In the genomic region with DNA sequence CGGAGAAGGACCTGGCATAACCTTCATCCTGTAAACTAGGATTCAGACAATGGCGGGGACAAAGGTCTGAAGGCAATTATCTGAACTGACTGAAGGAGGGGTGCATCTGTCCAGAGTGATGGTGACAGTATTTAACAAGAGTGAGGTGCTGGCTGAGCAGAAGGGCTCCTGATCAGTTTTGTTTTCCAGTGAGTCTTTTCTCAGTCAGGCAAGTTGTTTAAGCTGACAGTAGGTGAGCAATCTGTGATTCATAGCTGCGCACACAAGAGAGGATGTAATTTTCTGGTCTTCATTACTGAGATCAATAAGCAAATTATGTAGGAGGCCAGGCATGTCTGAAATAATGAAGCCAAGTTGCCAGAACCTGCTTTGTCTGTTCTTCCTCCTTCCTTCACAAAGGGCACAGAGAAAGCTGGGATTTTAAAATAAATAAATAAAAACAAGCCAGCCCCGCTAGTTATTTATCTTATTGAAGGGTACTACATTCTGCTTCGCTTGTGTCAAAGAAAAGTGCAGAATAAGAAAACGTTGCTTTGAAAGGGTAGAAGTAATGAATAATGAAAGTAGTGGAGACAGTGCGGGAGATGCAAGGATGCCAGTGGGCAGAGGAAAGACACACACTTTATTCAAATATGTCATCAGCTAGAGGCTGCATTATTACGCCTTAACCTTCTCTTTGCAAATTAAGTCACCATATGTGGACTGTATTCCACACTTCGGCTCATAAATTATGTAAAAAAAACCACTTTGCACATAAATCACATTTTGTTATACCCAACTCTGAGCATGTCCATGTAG, we compare ENCODE assay signal across 12 mouse cellular contexts.
A peak's percentile ranks its signal among the peaks of the same experiment; 100 is the strongest.
DNase-seq lines count a peak whose midpoint lies in the region; ATAC-seq and TF ChIP-seq lines count a peak whose summit lies in the region.
"Had no signal": no experiment of that assay in that cellular context is flagged by ENCODE, and none has a peak within 500 bp of the region (broad histone marks: within the 10 kb centered on the region; RNA-seq: fewer than 3 reads in every experiment).

No protein-coding gene starts in this region.

- H3K27ac ChIP-seq in heart, postnatal 0 days (ENCODE audit: low read depth), result no peak overlapping the region
- no peak overlapping the region for H3K27ac ChIP-seq in stomach, embryonic 16.5 days (ENCODE audit: low read length)
- no peak overlapping the region for H3K27ac ChIP-seq in stomach, postnatal 0 days (replicated peaks)
- H3K27ac ChIP-seq: liver, embryonic 13.5 days; stomach, embryonic 15.5 days had no signal

- H3K4me3 ChIP-seq in heart, postnatal 0 days (ENCODE audit: low read depth, low read length), result peak overlapping the region; percentile 11; the same call in 1 of the 2 replicates
- H3K4me3 ChIP-seq in stomach, embryonic 16.5 days (replicated peaks; ENCODE audit: low read length), result no peak overlapping the region
- H3K4me3 ChIP-seq in stomach, postnatal 0 days (ENCODE audit: low read depth, low read length), result no peak overlapping the region
- H3K4me3 ChIP-seq: liver, embryonic 13.5 days; stomach, embryonic 15.5 days had no signal

- no peaks in the 10 kb centered on the region for H3K4me1 ChIP-seq in heart, postnatal 0 days (ENCODE audit: control insufficient read depth, insufficient read depth)
- H3K4me1 ChIP-seq in stomach, embryonic 16.5 days (ENCODE audit: control insufficient read depth, insufficient read depth, low read length), result no peaks in the 10 kb centered on the region
- no peaks in the 10 kb centered on the region for H3K4me1 ChIP-seq in stomach, postnatal 0 days (replicated peaks; ENCODE audit: control insufficient read depth, insufficient read depth)
- H3K4me1 ChIP-seq: liver, embryonic 13.5 days; stomach, embryonic 15.5 days had no signal

- no peak for DNase-seq in heart, postnatal 0 days (ENCODE audit: low spot score)
- DNase-seq in heart, adult 8-10 months (ENCODE audit: low spot score), result no peak
- no peak for DNase-seq in stomach, postnatal 0 days (ENCODE audit: low spot score)
- DNase-seq in layer of hippocampus, postnatal 36 days, result peak; percentile 2 to 3
- DNase-seq: cerebellum, adult 9-11 months; gastrocnemius, postnatal 36 days; kidney, adult 18-20 months; liver, embryonic 13.5 days had no signal

- H3K9ac ChIP-seq in heart, postnatal 0 days (replicated peaks; ENCODE audit: low read depth, low read length), result no peak overlapping the region
- H3K9ac ChIP-seq in stomach, embryonic 16.5 days (ENCODE audit: low read length), result no peak overlapping the region
- no peak overlapping the region for H3K9ac ChIP-seq in stomach, postnatal 0 days (ENCODE audit: low read length)
- H3K9ac ChIP-seq: liver, embryonic 13.5 days; stomach, embryonic 15.5 days had no signal

- H3K27me3 ChIP-seq in heart, postnatal 0 days (ENCODE audit: control insufficient read depth, insufficient read depth, low read length), result no peaks in the 10 kb centered on the region
- no peaks in the 10 kb centered on the region for H3K27me3 ChIP-seq in stomach, embryonic 16.5 days (ENCODE audit: control insufficient read depth, insufficient read depth, low read length)
- H3K27me3 ChIP-seq in stomach, postnatal 0 days (ENCODE audit: control insufficient read depth, insufficient read depth, low read length), result no peaks in the 10 kb centered on the region
- H3K27me3 ChIP-seq: liver, embryonic 13.5 days; stomach, embryonic 15.5 days had no signal

- H3K9me3 ChIP-seq in heart, postnatal 0 days (replicated peaks; ENCODE audit: control insufficient read depth, low read length), result no peaks in the 10 kb centered on the region
- H3K9me3 ChIP-seq in stomach, embryonic 16.5 days (replicated peaks; ENCODE audit: control insufficient read depth, low read length), result no peaks in the 10 kb centered on the region
- no peaks in the 10 kb centered on the region for H3K9me3 ChIP-seq in stomach, postnatal 0 days (ENCODE audit: control insufficient read depth, low read length)
- H3K9me3 ChIP-seq: liver, embryonic 13.5 days; stomach, embryonic 15.5 days had no signal

- H3K4me2 ChIP-seq in heart, postnatal 0 days (ENCODE audit: low read depth, low read length), result peak overlapping the region; percentile 36
- 0 out of 2 replicates have a peak overlapping the region, but pooled peaks have one; percentile 11 for H3K4me2 ChIP-seq in stomach, embryonic 16.5 days (ENCODE audit: low read depth, low read length)
- no peak overlapping the region for H3K4me2 ChIP-seq in stomach, postnatal 0 days (replicated peaks; ENCODE audit: low read depth)
- H3K4me2 ChIP-seq: liver, embryonic 13.5 days; stomach, embryonic 15.5 days had no signal

- no peak for TF ChIP-seq EP300 in heart, postnatal 0 days (IDR thresholded peaks at IDR 0.05; ENCODE audit: low read depth)
- TF ChIP-seq EP300 in stomach, postnatal 0 days (optimal IDR thresholded peaks at IDR 0.05), result no peak

- 43% methylated on average over 9 of the region's 9 CpGs for WGBS in heart, postnatal 0 days
- 42% methylated on average over 9 of the region's 9 CpGs for WGBS in stomach, embryonic 16.5 days
- WGBS in stomach, postnatal 0 days, result 40% methylated on average over 9 of the region's 9 CpGs

- no peak for ATAC-seq in heart, postnatal 0 days (ENCODE audit: insufficient read depth, low read depth)
- ATAC-seq in stomach, embryonic 16.5 days (ENCODE audit: insufficient read depth, low FRiP score), result no peak
- ATAC-seq in stomach, postnatal 0 days (ENCODE audit: low FRiP score, low TSS enrichment), result no peak
- ATAC-seq in CD4-positive, CD25-positive, alpha-beta regulatory T cell, adult 4 months, result no peak
- ATAC-seq in granulocyte monocyte progenitor cell, adult 5-6 weeks (replicated peaks; ENCODE audit: poor library complexity, severe bottlenecking), result no peak

- TF ChIP-seq CTCF in heart, postnatal 0 days (IDR thresholded peaks at IDR 0.05; ENCODE audit: low read depth), result no peak
- no peak for TF ChIP-seq CTCF in stomach, postnatal 0 days (IDR thresholded peaks at IDR 0.05; ENCODE audit: low read depth)

- no peaks in the 10 kb centered on the region for H3K36me3 ChIP-seq in heart, postnatal 0 days (replicated peaks; ENCODE audit: control insufficient read depth, insufficient read depth, low read length)
- no peaks in the 10 kb centered on the region for H3K36me3 ChIP-seq in stomach, embryonic 16.5 days (ENCODE audit: control insufficient read depth, insufficient read depth, low read length)
- H3K36me3 ChIP-seq in stomach, postnatal 0 days (ENCODE audit: control insufficient read depth, insufficient read depth, low read length), result no peaks in the 10 kb centered on the region
- H3K36me3 ChIP-seq: liver, embryonic 13.5 days; stomach, embryonic 15.5 days had no signal

Comparison
In these comparisons a context has a peak if more than half of its experiments do, and no peak if none do; other contexts are left out.
1. DNase-seq: peak in layer of hippocampus, postnatal 36 days (2 of 2); none in heart, postnatal 0 days (single experiment), heart, adult 8-10 months (single experiment) and stomach, postnatal 0 days (single experiment).